Comparison of ENCODE assay signal across 13 mouse cellular contexts in the genomic region with DNA sequence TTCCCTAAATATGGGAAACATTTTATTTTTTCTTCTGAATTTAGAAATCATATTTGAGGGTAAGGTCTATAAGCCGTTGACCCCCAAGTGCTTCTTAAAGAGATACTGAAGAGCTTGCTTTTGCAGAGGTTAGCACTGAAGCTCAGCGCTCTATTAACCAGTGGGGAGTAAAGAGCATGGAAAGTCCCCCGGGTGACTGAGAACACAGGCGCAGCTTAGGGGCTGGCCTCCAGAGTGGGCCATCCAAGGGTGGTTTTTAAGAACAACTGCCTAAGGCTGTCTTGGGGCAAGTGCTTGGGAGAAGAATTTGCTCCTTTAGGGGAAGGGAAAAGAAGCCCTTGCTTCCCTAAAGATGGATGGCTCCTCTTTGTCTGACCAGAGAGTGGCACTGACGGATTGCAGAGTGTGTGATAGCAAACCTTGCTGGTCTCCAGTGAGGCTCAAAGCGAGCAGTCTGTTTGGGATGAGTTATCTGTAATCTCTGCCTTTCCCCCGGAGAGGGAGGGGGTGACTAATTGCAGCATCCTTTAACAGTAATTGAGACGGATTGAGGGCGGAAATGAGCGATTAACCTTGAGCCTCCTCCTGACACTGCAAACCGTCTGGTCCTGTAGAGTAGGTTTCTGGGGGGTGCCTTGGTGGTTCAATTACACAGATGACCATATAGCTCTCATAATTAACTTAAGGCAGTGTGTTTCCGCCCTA.
DNase-seq lines count a peak whose midpoint lies in the region; ATAC-seq and TF ChIP-seq lines count a peak whose summit lies in the region.
"Had no signal": no experiment of that assay in that cellular context is flagged by ENCODE, and none has a peak within 500 bp of the region (broad histone marks: within the 10 kb centered on the region; RNA-seq: fewer than 3 reads in every experiment).

No protein-coding gene starts in this region.

- dilution Hi-C loops in CH12.LX (cut with MboI; ENCODE audit: extremely low pct_ligation_motif_present, extremely low pct_unique_long_range_greater_than_20kb, low sequenced_read_pairs) = no loop called here

- no peaks in the 10 kb centered on the region for H3K9me3 ChIP-seq in liver, embryonic 11.5 days (ENCODE audit: control insufficient read depth, low read length)
- H3K9me3 ChIP-seq in CH12.LX (replicated peaks; ENCODE audit: low read length) = no peaks in the 10 kb centered on the region
- no peaks in the 10 kb centered on the region for H3K9me3 ChIP-seq in forebrain, embryonic 11.5 days (ENCODE audit: control insufficient read depth, low read length)
- H3K9me3 ChIP-seq: heart, embryonic 12.5 days had no signal

- H3K4me2 ChIP-seq in liver, embryonic 11.5 days = no peak overlapping the region
- H3K4me2 ChIP-seq in CH12.LX (ENCODE audit: insufficient read depth, low read depth, poor library complexity, severe bottlenecking) = no peak overlapping the region
- no peak overlapping the region for H3K4me2 ChIP-seq in forebrain, embryonic 11.5 days (ENCODE audit: low read depth, low read length, severe bottlenecking)
- H3K4me2 ChIP-seq: heart, embryonic 12.5 days had no signal

- TF ChIP-seq CTCF in CH12.LX (conservative IDR thresholded peaks at IDR 0.05 in 1 of 2, IDR thresholded peaks at IDR 0.05 in 1 of 2; ENCODE audit: low read depth in 2 of 2, low read length in 2 of 2) = no peak

- DNase-seq in liver, embryonic 11.5 days (ENCODE audit: low spot score) = no peak
- DNase-seq in liver (no peak), CH12.LX (ENCODE audit: extremely low read depth) (peak; percentile 15), ZHBTc4 (ENCODE audit: low read depth, low spot score) (peak; percentile 82)
- peak; percentile 53 for DNase-seq in kidney, postnatal 10 days
- DNase-seq in left cerebral cortex, adult 11 months (ENCODE audit: low spot score) = no peak
- DNase-seq in forebrain, embryonic 11.5 days (ENCODE audit: low spot score) = no peak
- no peak for DNase-seq in frontal cortex, postnatal 14 days (ENCODE audit: low spot score in 2 of 2)
- DNase-seq: adrenal gland, postnatal 36 days; forebrain, postnatal 0 days; lung, postnatal 4 days had no signal

- no peak overlapping the region for H3K4me3 ChIP-seq in liver, embryonic 11.5 days (ENCODE audit: low read depth, low read length)
- no peak overlapping the region for H3K4me3 ChIP-seq in CH12.LX (replicated peaks in 1 of 3; ENCODE audit: low read depth in 2 of 3, low read length in 2 of 3, poor library complexity in 1 of 3)
- no peak overlapping the region for H3K4me3 ChIP-seq in forebrain, embryonic 11.5 days (ENCODE audit: low read depth, low read length)
- H3K4me3 ChIP-seq: heart, embryonic 12.5 days had no signal

- 0 out of 2 replicates have a peak, but pooled peaks have one; percentile 41 for ATAC-seq in liver, embryonic 11.5 days (replicated peaks; ENCODE audit: low FRiP score)
- no peak for ATAC-seq in forebrain, embryonic 11.5 days (replicated peaks; ENCODE audit: low FRiP score)
- ATAC-seq: forebrain, postnatal 0 days; intestine, postnatal 0 days had no signal

- H3K36me3 ChIP-seq in liver, embryonic 11.5 days (ENCODE audit: control insufficient read depth, insufficient read depth, low read length) = no peaks in the 10 kb centered on the region
- peaks cover 2 to 38% of the 10 kb centered on the region in 2 experiments for H3K36me3 ChIP-seq in CH12.LX (replicated peaks in 1 of 2; ENCODE audit: control insufficient read depth in 1 of 2, insufficient read depth in 1 of 2, low read length in 1 of 2)
- no peaks in the 10 kb centered on the region for H3K36me3 ChIP-seq in forebrain, embryonic 11.5 days (ENCODE audit: control insufficient read depth, insufficient read depth, low read length)
- H3K36me3 ChIP-seq: heart, embryonic 12.5 days had no signal

- no peak overlapping the region for H3K9ac ChIP-seq in liver, embryonic 11.5 days (ENCODE audit: low read depth, low read length)
- H3K9ac ChIP-seq in CH12.LX (ENCODE audit: insufficient read depth, low read depth) = no peak overlapping the region
- H3K9ac ChIP-seq in forebrain, embryonic 11.5 days (ENCODE audit: low read length) = no peak overlapping the region
- H3K9ac ChIP-seq: forebrain, postnatal 0 days; heart, embryonic 12.5 days had no signal

- no peak overlapping the region for H3K27ac ChIP-seq in liver, embryonic 11.5 days (ENCODE audit: low read depth, low read length)
- no peak overlapping the region for H3K27ac ChIP-seq in CH12.LX (ENCODE audit: insufficient read depth, low read depth)
- no peak overlapping the region for H3K27ac ChIP-seq in forebrain, embryonic 11.5 days (ENCODE audit: low read depth, low read length)

- TF ChIP-seq EP300 in CH12.LX (IDR thresholded peaks at IDR 0.05; ENCODE audit: low read length) = no peak

- H3K4me1 ChIP-seq in liver, embryonic 11.5 days (replicated peaks; ENCODE audit: control insufficient read depth, insufficient read depth, low read length) = peaks cover 7% of the 10 kb centered on the region; the same call in 1 of the 2 replicates
- peaks cover 0 to 54% of the 10 kb centered on the region in 2 experiments; a peak in 3 of 4 replicates for H3K4me1 ChIP-seq in CH12.LX (ENCODE audit: control insufficient read depth in 1 of 2, insufficient read depth in 2 of 2)
- no peaks in the 10 kb centered on the region for H3K4me1 ChIP-seq in forebrain, embryonic 11.5 days (replicated peaks; ENCODE audit: control insufficient read depth, insufficient read depth, low read length)

- 48% methylated on average over 12 of the region's 12 CpGs for WGBS in liver, embryonic 11.5 days
- 57% methylated on average over 12 of the region's 12 CpGs for WGBS in forebrain, embryonic 11.5 days

- no peaks in the 10 kb centered on the region for H3K79me2 ChIP-seq in CH12.LX (replicated peaks; ENCODE audit: control insufficient read depth, extremely low read depth, insufficient read depth, poor library complexity, severe bottlenecking)

- no peaks in the 10 kb centered on the region for H3K27me3 ChIP-seq in liver, embryonic 11.5 days (replicated peaks; ENCODE audit: control insufficient read depth, insufficient read depth, low read length)
- H3K27me3 ChIP-seq in CH12.LX (replicated peaks) = no peaks in the 10 kb centered on the region
- no peaks in the 10 kb centered on the region for H3K27me3 ChIP-seq in forebrain, embryonic 11.5 days (ENCODE audit: control insufficient read depth, insufficient read depth, low read length)
- H3K27me3 ChIP-seq: heart, embryonic 12.5 days had no signal

- no peak for TF ChIP-seq RAD21 in CH12.LX (IDR thresholded peaks at IDR 0.05; ENCODE audit: low read depth, low read length)

- in situ Hi-C loops in CH12.LX (cut with MboI; ENCODE audit: low pct_ligation_motif_present, low pct_unique_long_range_greater_than_20kb, low sequenced_read_pairs) = loop anchor here (25.0 kb wide), 1 partner anchor 363 kb away; no protein-coding TSS in a partner anchor

- TF ChIP-seq POLR2A in CH12.LX (IDR thresholded peaks at IDR 0.05; ENCODE audit: low read depth, low read length) = no peak

TF ChIP-seq in CH12.LX, 34 proteins besides CTCF, POLR2A, EP300 and RAD21:
- no peak for TF ChIP-seq JUND (conservative IDR thresholded peaks at IDR 0.05; ENCODE audit: low read depth, low read length)
- TF ChIP-seq ETS1 (conservative IDR thresholded peaks at IDR 0.05; ENCODE audit: low read depth, low read length) = no peak
- TF ChIP-seq SMC3 (IDR thresholded peaks at IDR 0.05; ENCODE audit: low read depth, low read length) = no peak

Comparison
In these comparisons a context has a peak if more than half of its experiments do, and no peak if none do; other contexts are left out.
1. DNase-seq: peak in CH12.LX (single experiment), ZHBTc4 (single experiment) and kidney, postnatal 10 days (single experiment); none in liver, embryonic 11.5 days (single experiment), liver (single experiment), left cerebral cortex, adult 11 months (single experiment), forebrain, embryonic 11.5 days (single experiment) and frontal cortex, postnatal 14 days (0 of 2).